Mouse (Mus musculus): ENCODE data around the gene Rrn3. TPM values are rescaled to one million over a fixed set of nuclear protein-coding genes. Genes with fewer than 3 reads are reported as not detected.

The Rrn3 gene
- polyA plus RNA-seq, 1 experiment from 2014 or later, result 110 TPM

GRCm38 (mm10) chr16:13826511-13826910, 46.0 kb downstream of the Rrn3 start:
- no peaks in the 10 kb centered on the region for H3K27me3 ChIP-seq
- ATAC-seq (replicated peaks), result no peak
- peaks cover 42% of the 10 kb centered on the region for H3K36me3 ChIP-seq
- H3K9me3 ChIP-seq, result no peaks in the 10 kb centered on the region
- no peak overlapping the region for H3K4me2 ChIP-seq (replicated peaks)
- H3K4me3 ChIP-seq, result no peak overlapping the region
- 88% methylated on average over 4 of the region's 4 CpGs for WGBS
- no peak overlapping the region for H3K9ac ChIP-seq (replicated peaks)
- H3K27ac ChIP-seq (replicated peaks), result no peak overlapping the region
- no peaks in the 10 kb centered on the region for H3K4me1 ChIP-seq

DNA sequence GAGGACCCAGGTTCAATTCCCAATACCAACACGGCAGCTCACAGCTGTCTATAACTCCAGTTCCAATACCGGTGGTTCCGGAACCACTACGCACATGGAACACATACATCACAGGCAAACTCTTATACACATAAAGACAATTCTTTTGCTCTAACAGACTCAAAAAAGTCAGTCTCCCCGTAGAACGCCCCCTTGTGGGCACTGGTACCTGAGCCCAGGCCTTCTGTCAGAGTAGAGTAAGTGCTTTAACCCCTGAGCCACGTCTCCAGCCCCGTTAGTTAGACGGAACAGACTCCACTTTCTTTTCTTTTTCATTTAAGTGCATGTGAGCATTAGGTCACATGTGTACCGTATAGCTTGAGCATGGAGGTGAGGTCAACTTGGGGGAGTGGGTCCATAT, 49.9 kb downstream of the Rrn3 start:
- H3K36me3 ChIP-seq, result peaks cover 78% of the 10 kb centered on the region
- H3K4me2 ChIP-seq (replicated peaks), result no peak overlapping the region
- H3K27ac ChIP-seq (replicated peaks), result no peak overlapping the region
- ATAC-seq (replicated peaks), result no peak
- H3K4me3 ChIP-seq, result no peak overlapping the region
- no peak overlapping the region for H3K9ac ChIP-seq (replicated peaks)
- no peaks in the 10 kb centered on the region for H3K27me3 ChIP-seq
- 90% methylated on average over 10 of the region's 10 CpGs for WGBS
- no peaks in the 10 kb centered on the region for H3K4me1 ChIP-seq
- H3K9me3 ChIP-seq, result no peaks in the 10 kb centered on the region

GRCm38 (mm10) chr16:13831606-13832005, 51.1 kb downstream of the Rrn3 start:
- ATAC-seq (replicated peaks), result no peak; the same call in 1 of the 2 replicates
- Histone ChIP-seq H3K9ac (replicated peaks) (no peak overlapping the region), H3K4me2 (replicated peaks) (no peak overlapping the region), H3K27ac (replicated peaks) (no peak overlapping the region), H3K4me3 (no peak overlapping the region), H3K4me1 (no peaks in the 10 kb centered on the region), H3K9me3 (no peaks in the 10 kb centered on the region), H3K36me3 (peaks cover 90% of the 10 kb centered on the region), H3K27me3 (no peaks in the 10 kb centered on the region)
- 86% methylated on average over 5 of the region's 5 CpGs for WGBS

DNA sequence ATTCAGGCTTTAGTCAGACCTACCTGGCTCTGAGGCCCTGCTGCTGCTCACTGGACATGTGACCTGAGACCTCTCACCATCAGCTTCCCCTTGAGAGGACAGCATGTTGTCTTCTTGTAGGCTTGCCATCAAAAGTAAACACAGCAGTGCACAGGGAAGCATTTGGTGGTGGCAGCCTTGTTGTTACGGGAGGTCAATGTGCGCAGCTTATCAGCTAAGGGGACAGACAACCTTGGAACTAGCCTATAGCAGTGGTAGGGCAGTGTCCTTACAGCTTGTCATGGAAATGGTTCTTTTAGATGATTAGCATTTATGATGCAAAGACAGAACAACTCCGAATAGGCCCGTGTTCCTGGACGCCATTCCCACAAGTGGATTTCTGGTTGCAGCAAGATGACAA, 53.9 kb downstream of the Rrn3 start:
- no peak for ATAC-seq (replicated peaks)
- Histone ChIP-seq H3K27ac (replicated peaks) (no peak overlapping the region), H3K36me3 (peaks cover 96% of the 10 kb centered on the region), H3K9me3 (no peaks in the 10 kb centered on the region), H3K27me3 (no peaks in the 10 kb centered on the region), H3K9ac (replicated peaks) (no peak overlapping the region), H3K4me2 (replicated peaks) (no peak overlapping the region), H3K4me1 (no peaks in the 10 kb centered on the region), H3K4me3 (no peak overlapping the region)
- WGBS, result 96% methylated on average over 5 of the region's 5 CpGs

GRCm38 (mm10) chr16:13840056-13840455, 59.5 kb downstream of the Rrn3 start:
- Histone ChIP-seq H3K27me3 (no peaks in the 10 kb centered on the region), H3K27ac (replicated peaks) (no peak overlapping the region), H3K4me3 (no peak overlapping the region), H3K4me1 (no peaks in the 10 kb centered on the region), H3K9me3 (no peaks in the 10 kb centered on the region), H3K36me3 (peaks cover 83% of the 10 kb centered on the region), H3K4me2 (replicated peaks) (no peak overlapping the region), H3K9ac (replicated peaks) (no peak overlapping the region)
- WGBS, result 92% methylated on average over 7 of the region's 7 CpGs
- ATAC-seq (replicated peaks), result no peak

DNA sequence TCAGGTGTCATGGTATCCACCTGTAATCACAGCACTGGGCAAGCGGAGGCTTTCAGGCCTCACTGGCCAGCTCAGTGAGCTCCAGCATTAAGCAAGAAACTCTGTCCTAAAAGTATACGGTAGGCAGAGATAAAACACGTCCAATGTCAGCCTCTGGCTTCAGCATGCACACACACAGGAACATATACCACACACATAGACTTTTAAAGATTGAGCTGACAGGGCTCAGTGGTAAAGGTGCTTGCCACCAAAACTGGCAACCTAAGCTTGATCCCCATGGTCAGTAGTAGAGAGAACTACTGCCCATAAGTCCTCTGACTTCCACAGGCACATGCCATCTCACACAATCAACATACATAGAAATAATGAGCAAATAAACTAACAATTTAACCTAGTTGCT, 60.4 kb downstream of the Rrn3 start:
- H3K4me3 ChIP-seq, result no peak overlapping the region
- no peaks in the 10 kb centered on the region for H3K4me1 ChIP-seq
- H3K9me3 ChIP-seq, result no peaks in the 10 kb centered on the region
- no peak for ATAC-seq (replicated peaks)
- H3K4me2 ChIP-seq (replicated peaks), result no peak overlapping the region
- 92% methylated on average over 3 of the region's 3 CpGs for WGBS
- H3K9ac ChIP-seq (replicated peaks), result no peak overlapping the region
- H3K27me3 ChIP-seq, result no peaks in the 10 kb centered on the region
- no peak overlapping the region for H3K27ac ChIP-seq (replicated peaks)
- peaks cover 83% of the 10 kb centered on the region for H3K36me3 ChIP-seq

- H3K36me3 ChIP-seq, result peaks cover 47% of the 10 kb centered on the region
- no peak overlapping the region for H3K27ac ChIP-seq (replicated peaks)
- 96% methylated on average over 5 of the region's 5 CpGs for WGBS
Observed at GRCm38 (mm10) chr16:13845031-13845430, 64.5 kb downstream of the Rrn3 start.

DNA sequence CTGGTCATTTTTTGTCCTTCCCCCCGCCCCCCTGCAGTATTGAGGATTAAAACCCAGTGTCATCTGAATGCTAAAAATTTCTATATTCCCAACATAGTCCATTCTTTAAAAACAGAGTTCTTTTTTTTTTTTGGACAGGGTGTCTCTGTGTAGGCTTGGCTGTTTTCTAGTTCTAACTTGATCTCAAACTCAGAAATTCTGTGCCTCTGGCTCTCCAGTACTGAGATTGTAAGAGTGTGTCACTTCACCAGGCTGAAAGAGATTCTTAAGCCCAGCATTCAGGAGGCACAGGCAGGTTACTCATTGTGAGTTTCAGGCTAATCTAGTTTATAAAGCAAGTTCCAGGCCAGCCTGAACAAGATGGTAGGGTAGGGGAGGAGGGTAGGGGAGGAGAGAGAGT, 66.2 kb downstream of the Rrn3 start:
- ATAC-seq (replicated peaks), result no peak
- H3K4me3 ChIP-seq, result no peak overlapping the region
- 91% methylated on average over 1 of the region's 1 CpGs for WGBS

More at GRCm38 (mm10) chr16:13845031-13845430, 64.5 kb downstream of the Rrn3 start:
- Histone ChIP-seq H3K9me3 (no peaks in the 10 kb centered on the region), H3K27me3 (no peaks in the 10 kb centered on the region), H3K4me2 (replicated peaks) (no peak overlapping the region), H3K9ac (replicated peaks) (no peak overlapping the region), H3K4me3 (no peak overlapping the region), H3K4me1 (no peaks in the 10 kb centered on the region)
- ATAC-seq (replicated peaks), result no peak

GRCm38 (mm10) chr16:13848310-13848709, 67.8 kb downstream of the Rrn3 start:
- WGBS, result 81% methylated on average over 2 of the region's 2 CpGs
- Histone ChIP-seq H3K27me3 (no peaks in the 10 kb centered on the region), H3K9me3 (no peaks in the 10 kb centered on the region), H3K9ac (replicated peaks) (no peak overlapping the region), H3K36me3 (peaks cover 38% of the 10 kb centered on the region; the same call in 1 of the 2 replicates), H3K4me1 (no peaks in the 10 kb centered on the region), H3K4me3 (no peak overlapping the region), H3K27ac (replicated peaks) (no peak overlapping the region), H3K4me2 (replicated peaks) (no peak overlapping the region)
- ATAC-seq (replicated peaks), result no peak

More for the DNA sequence above, 66.2 kb downstream of the Rrn3 start:
- no peaks in the 10 kb centered on the region for H3K9me3 ChIP-seq
- no peak overlapping the region for H3K9ac ChIP-seq (replicated peaks)
- H3K27me3 ChIP-seq, result no peaks in the 10 kb centered on the region
- H3K4me2 ChIP-seq (replicated peaks), result no peak overlapping the region
- H3K4me1 ChIP-seq, result no peaks in the 10 kb centered on the region
- H3K27ac ChIP-seq (replicated peaks), result no peak overlapping the region
- H3K36me3 ChIP-seq, result peaks cover 44% of the 10 kb centered on the region; the same call in 1 of the 2 replicates

DNA sequence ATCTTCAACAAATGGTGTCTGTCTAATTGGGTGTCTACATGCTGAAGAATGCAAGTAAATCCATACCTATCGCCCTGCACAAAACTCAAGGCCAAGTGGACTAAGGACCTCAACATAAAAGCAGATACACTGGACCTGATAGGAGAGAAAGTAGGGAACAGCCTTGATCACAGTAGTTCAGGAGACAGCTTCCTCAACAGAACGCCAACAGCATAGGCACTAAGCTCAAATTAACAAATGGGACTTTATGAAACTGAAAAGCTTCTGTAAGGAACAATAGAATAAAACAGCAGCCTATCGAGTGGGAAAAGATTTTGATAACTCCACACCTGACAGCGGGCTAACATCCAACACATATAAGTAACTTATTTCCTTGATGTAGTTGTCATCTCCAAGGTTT, 70.9 kb downstream of the Rrn3 start:
- 93% methylated on average over 4 of the region's 4 CpGs for WGBS
- no peaks in the 10 kb centered on the region for H3K4me1 ChIP-seq
- no peak overlapping the region for H3K9ac ChIP-seq (replicated peaks)
- no peak for ATAC-seq (replicated peaks)
- peaks cover 21% of the 10 kb centered on the region for H3K36me3 ChIP-seq
- H3K9me3 ChIP-seq, result no peaks in the 10 kb centered on the region
- no peak overlapping the region for H3K4me2 ChIP-seq (replicated peaks)
- no peaks in the 10 kb centered on the region for H3K27me3 ChIP-seq
- H3K4me3 ChIP-seq, result no peak overlapping the region
- H3K27ac ChIP-seq (replicated peaks), result no peak overlapping the region

GRCm38 (mm10) chr16:13853886-13854285, 73.4 kb downstream of the Rrn3 start:
- Histone ChIP-seq H3K27me3 (no peaks in the 10 kb centered on the region), H3K9me3 (no peaks in the 10 kb centered on the region), H3K36me3 (peaks cover 26% of the 10 kb centered on the region), H3K9ac (replicated peaks) (no peak overlapping the region), H3K4me2 (replicated peaks) (no peak overlapping the region), H3K4me1 (no peaks in the 10 kb centered on the region), H3K27ac (replicated peaks) (no peak overlapping the region), H3K4me3 (no peak overlapping the region)
- no peak for ATAC-seq (replicated peaks)
- 95% methylated on average over 4 of the region's 4 CpGs for WGBS

All from forebrain, embryonic 15.5 days (tissue).